Comparison of ENCODE assay signal across 14 mouse cellular contexts in genomic region chr13:71968286-71968685, GRCm38 (mm10). TPM values are rescaled to one million over a fixed set of nuclear protein-coding genes. Genes with fewer than 3 reads are reported as not detected.
A peak's percentile ranks its signal among the peaks of the same experiment; 100 is the strongest.
DNase-seq lines count a peak whose midpoint lies in the region; ATAC-seq and TF ChIP-seq lines count a peak whose summit lies in the region.
"Had no signal": no experiment of that assay in that cellular context is flagged by ENCODE, and none has a peak within 500 bp of the region (broad histone marks: within the 10 kb centered on the region; RNA-seq: fewer than 3 reads in every experiment).

No protein-coding gene starts in this region.

- H3K4me2 ChIP-seq in forebrain, embryonic 14.5 days (ENCODE audit: low read length): no peak overlapping the region
- no peak overlapping the region for H3K4me2 ChIP-seq in forebrain, postnatal 0 days (ENCODE audit: low read depth)
- H3K4me2 ChIP-seq in lung, embryonic 16.5 days (ENCODE audit: low read depth, low read length): 0 out of 2 replicates have a peak overlapping the region, but pooled peaks have one; percentile 15
- H3K4me2 ChIP-seq in midbrain, embryonic 12.5 days (replicated peaks): peak overlapping the region; percentile 46

- peaks cover 89% of the 10 kb centered on the region for H3K27me3 ChIP-seq in forebrain, embryonic 14.5 days (replicated peaks; ENCODE audit: control insufficient read depth, insufficient read depth, low read length)
- peaks cover 95% of the 10 kb centered on the region for H3K27me3 ChIP-seq in forebrain, postnatal 0 days (ENCODE audit: insufficient read depth, low read length)
- peaks cover 56% of the 10 kb centered on the region for H3K27me3 ChIP-seq in lung, embryonic 16.5 days (ENCODE audit: control insufficient read depth, insufficient read depth, low read depth, low read length)
- H3K27me3 ChIP-seq in midbrain, embryonic 12.5 days: peaks cover 93% of the 10 kb centered on the region

- H3K9me3 ChIP-seq in forebrain, embryonic 14.5 days (replicated peaks; ENCODE audit: control insufficient read depth, low read length): no peaks in the 10 kb centered on the region
- H3K9me3 ChIP-seq in forebrain, postnatal 0 days (ENCODE audit: low read length): no peaks in the 10 kb centered on the region
- no peaks in the 10 kb centered on the region for H3K9me3 ChIP-seq in lung, embryonic 16.5 days (ENCODE audit: control insufficient read depth, low read length)
- H3K9me3 ChIP-seq in midbrain, embryonic 12.5 days: no peaks in the 10 kb centered on the region

- H3K36me3 ChIP-seq in forebrain, embryonic 14.5 days (ENCODE audit: control insufficient read depth, insufficient read depth, low read length): no peaks in the 10 kb centered on the region
- no peaks in the 10 kb centered on the region for H3K36me3 ChIP-seq in forebrain, postnatal 0 days (ENCODE audit: insufficient read depth)
- H3K36me3 ChIP-seq in lung, embryonic 16.5 days (ENCODE audit: control insufficient read depth, insufficient read depth, low read length): no peaks in the 10 kb centered on the region
- no peaks in the 10 kb centered on the region for H3K36me3 ChIP-seq in midbrain, embryonic 12.5 days
- H3K36me3 ChIP-seq: G1E had no signal

- H3K4me3 ChIP-seq in forebrain, embryonic 14.5 days (ENCODE audit: low read depth, low read length): no peak overlapping the region
- H3K4me3 ChIP-seq in forebrain, postnatal 0 days (ENCODE audit: low read depth, low read length): no peak overlapping the region
- no peak overlapping the region for H3K4me3 ChIP-seq in lung, embryonic 16.5 days (ENCODE audit: low read length)
- H3K4me3 ChIP-seq in midbrain, embryonic 12.5 days: peak overlapping the region; percentile 23

- no peaks in the 10 kb centered on the region; the same call in 1 of the 2 replicates for H3K4me1 ChIP-seq in forebrain, embryonic 14.5 days (ENCODE audit: control insufficient read depth, insufficient read depth, low read length)
- no peaks in the 10 kb centered on the region for H3K4me1 ChIP-seq in forebrain, postnatal 0 days (ENCODE audit: insufficient read depth)
- peaks cover 3% of the 10 kb centered on the region for H3K4me1 ChIP-seq in lung, embryonic 16.5 days (replicated peaks; ENCODE audit: control insufficient read depth, insufficient read depth, low read length)
- H3K4me1 ChIP-seq in midbrain, embryonic 12.5 days: peaks cover 19% of the 10 kb centered on the region

- no peak overlapping the region for H3K9ac ChIP-seq in forebrain, embryonic 14.5 days (ENCODE audit: low read length)
- H3K9ac ChIP-seq in forebrain, postnatal 0 days: no peak overlapping the region
- H3K9ac ChIP-seq in lung, embryonic 16.5 days (ENCODE audit: low read length): no peak overlapping the region
- H3K9ac ChIP-seq in midbrain, embryonic 12.5 days (replicated peaks): 0 out of 2 replicates have a peak overlapping the region, but pooled peaks have one; percentile 21
- H3K9ac ChIP-seq: liver, embryonic 14.5 days had no signal

- no peak overlapping the region for H3K27ac ChIP-seq in forebrain, embryonic 14.5 days (ENCODE audit: low read depth, low read length)
- H3K27ac ChIP-seq in forebrain, postnatal 0 days (ENCODE audit: low read depth, low read length): no peak overlapping the region
- no peak overlapping the region for H3K27ac ChIP-seq in lung, embryonic 16.5 days (ENCODE audit: low read length)
- H3K27ac ChIP-seq in midbrain, embryonic 12.5 days (replicated peaks): no peak overlapping the region
- H3K27ac ChIP-seq: liver, embryonic 14.5 days had no signal

- ATAC-seq in forebrain, embryonic 14.5 days: no peak
- ATAC-seq in forebrain, postnatal 0 days: no peak
- ATAC-seq in lung, embryonic 16.5 days (ENCODE audit: low read depth): no peak
- no peak for ATAC-seq in midbrain, embryonic 12.5 days (ENCODE audit: low FRiP score, low read depth)
- ATAC-seq: intestine, postnatal 0 days had no signal

- DNase-seq in forebrain, embryonic 14.5 days (ENCODE audit: low spot score): peak; percentile 22
- DNase-seq in forebrain, postnatal 0 days: no peak
- no peak for DNase-seq in lung, postnatal 25 days (ENCODE audit: low spot score)
- DNase-seq in retina, postnatal 1 day: peak; percentile 25
- DNase-seq in ovary, postnatal 10 days (ENCODE audit: low spot score): no peak
- no peak for DNase-seq in thymus, adult 18-20 months
- DNase-seq: gastrocnemius, postnatal 14 days; right cerebral cortex, adult 18-20 months had no signal

- under 1% methylated on average over 6 of the region's 6 CpGs for WGBS in forebrain, embryonic 14.5 days
- 1% methylated on average over 6 of the region's 6 CpGs for WGBS in forebrain, postnatal 0 days
- 3% methylated on average over 6 of the region's 6 CpGs for WGBS in lung, embryonic 16.5 days
- 0% methylated on average over 6 of the region's 6 CpGs for WGBS in midbrain, embryonic 12.5 days

- no peak for TF ChIP-seq CTCF in forebrain, postnatal 0 days (IDR thresholded peaks at IDR 0.05; ENCODE audit: low read depth)

RNA-seq across cellular contexts. Expression of gene Irx1, which starts 4.8 kb away (rescaled TPM):
- 0.32 and 0.62 TPM in 2 replicates for polyA plus RNA-seq in forebrain, embryonic 14.5 days (2014; fragmentation: Nextera tagmentation; extraction: Ambion mirVana)
- total RNA-seq in forebrain, postnatal 0 days (2014; rRNA removed): 4.8 and 6.5 TPM in 2 replicates
- polyA plus RNA-seq in forebrain, postnatal 0 days (2015; fragmentation: Nextera tagmentation; extraction: Ambion mirVana): 0.87 and 0.96 TPM in 2 replicates
- polyA plus RNA-seq in lung, embryonic 16.5 days (2015; fragmentation: Nextera tagmentation; extraction: Ambion mirVana): 5.7 and 7.5 TPM in 2 replicates
- polyA plus RNA-seq in midbrain, embryonic 12.5 days (2016; fragmentation: Nextera tagmentation; extraction: Ambion mirVana): 13.3 and 15.0 TPM in 2 replicates
- total RNA-seq: common myeloid progenitor, adult 5-6 weeks; G1E had no signal
- polyA plus RNA-seq: G1E; intestine, postnatal 0 days had no signal

Comparison
In these comparisons a context has a peak if more than half of its experiments do, and no peak if none do; other contexts are left out.
1. DNase-seq: peak in forebrain, embryonic 14.5 days (single experiment) and retina, postnatal 1 day (single experiment); none in forebrain, postnatal 0 days (single experiment), lung, postnatal 25 days (single experiment), ovary, postnatal 10 days (single experiment) and thymus, adult 18-20 months (0 of 2).
2. H3K4me2 ChIP-seq: peak in lung, embryonic 16.5 days (single experiment) and midbrain, embryonic 12.5 days (single experiment); none in forebrain, embryonic 14.5 days (single experiment) and forebrain, postnatal 0 days (single experiment).